Mouse (Mus musculus) heart, adult 18-20 months (tissue): Measurements from ENCODE around the gene Rims1. TPM values are rescaled to one million over a fixed set of nuclear protein-coding genes. Genes with fewer than 3 reads are reported as not detected.

Source experiments
- DNase-seq, 2 experiments: peaks; one replicate each; pipeline ENCODE4 v3.0.0; 2021 to 2022; ENCODE audit warnings: mixed read lengths in 1 of 2
- total RNA-seq, 2 experiments: library from RNA; stranded (reverse); gene quantifications; 2 replicates each; pipeline ENCODE4 v1.2.3; 2021

Gene Rims1
- total RNA-seq, 2 experiments from 2014 or later, result 0.35 to 0.39 TPM

DNA sequence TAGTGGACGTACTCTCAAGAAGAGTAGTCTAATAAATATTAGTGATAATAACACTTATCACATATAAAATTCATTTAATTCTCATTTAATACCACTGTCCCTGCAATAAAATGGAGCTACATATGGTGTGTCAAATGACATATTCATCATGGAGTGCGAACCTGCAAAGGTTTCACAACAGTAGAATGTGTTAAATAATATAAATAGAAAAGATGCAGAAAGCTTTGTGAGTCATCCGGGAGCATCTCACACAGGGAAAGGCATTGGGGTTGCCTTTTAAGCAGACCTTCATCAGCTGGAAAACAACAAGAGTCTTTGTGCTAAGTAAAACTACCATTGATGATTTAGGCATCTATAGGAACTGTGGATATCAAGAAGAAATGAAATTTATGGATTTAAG, 220.2 kb downstream of the Rims1 start:
- DNase-seq, result no peak

DNA sequence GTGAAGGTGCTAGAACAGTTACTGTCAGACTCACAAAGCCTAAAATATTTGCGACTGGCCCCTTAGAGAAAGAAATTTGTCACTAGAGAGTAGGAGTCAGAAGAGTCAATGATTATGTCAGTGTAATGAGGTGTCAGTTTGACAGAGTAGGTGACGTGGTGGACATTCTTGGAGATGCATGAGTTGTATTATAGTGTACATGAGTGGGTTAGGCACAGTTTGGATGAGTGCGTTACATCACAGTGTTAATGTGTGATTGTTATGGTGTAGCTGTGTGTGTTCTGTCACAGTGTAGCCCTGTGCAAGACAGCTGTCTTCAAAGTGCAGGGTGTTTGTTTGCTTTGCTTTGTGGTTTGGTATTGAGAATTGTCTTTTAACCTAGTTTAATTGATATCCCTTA, 226.3 kb downstream of the Rims1 start:
- DNase-seq, result no peak

DNA sequence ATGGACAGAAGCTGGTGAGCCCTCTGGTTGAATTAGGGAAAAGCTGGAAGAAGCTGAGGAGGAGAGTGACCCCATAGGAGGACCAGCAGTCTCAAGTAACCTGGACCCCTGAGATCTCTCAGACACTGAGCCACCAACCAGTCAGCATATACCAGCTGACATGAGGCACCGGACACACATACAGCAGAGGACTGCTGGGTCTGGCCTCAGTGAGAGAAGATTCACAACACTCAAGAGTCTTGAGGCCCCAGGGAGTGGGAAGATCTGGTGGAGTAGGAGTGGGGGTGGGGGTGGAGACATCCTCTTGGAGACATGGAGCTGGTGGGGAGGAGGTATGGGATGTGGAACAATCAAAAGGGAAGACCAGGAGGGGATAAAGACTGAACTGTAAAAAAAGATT, 233.1 kb downstream of the Rims1 start:
- no peak for DNase-seq

DNA sequence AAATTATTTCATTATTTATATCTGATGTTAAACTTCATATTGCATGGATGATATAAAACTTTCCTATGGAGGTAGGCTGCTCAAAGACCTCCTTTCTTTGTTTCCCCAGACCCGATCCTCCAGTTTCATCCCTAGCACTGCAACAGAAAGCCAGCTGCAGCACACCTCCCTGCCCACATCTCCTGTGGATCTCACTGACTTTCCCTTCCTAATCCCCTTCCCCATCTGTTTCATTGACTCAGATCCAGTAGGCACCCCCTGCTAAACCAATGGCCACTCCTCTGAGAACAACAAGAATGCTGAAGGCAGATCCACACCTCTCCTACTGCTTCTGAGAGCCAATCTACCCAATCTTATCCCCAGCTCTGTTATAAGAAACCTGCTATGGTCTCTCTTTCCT, 259.5 kb downstream of the Rims1 start:
- DNase-seq, result no peak

DNA sequence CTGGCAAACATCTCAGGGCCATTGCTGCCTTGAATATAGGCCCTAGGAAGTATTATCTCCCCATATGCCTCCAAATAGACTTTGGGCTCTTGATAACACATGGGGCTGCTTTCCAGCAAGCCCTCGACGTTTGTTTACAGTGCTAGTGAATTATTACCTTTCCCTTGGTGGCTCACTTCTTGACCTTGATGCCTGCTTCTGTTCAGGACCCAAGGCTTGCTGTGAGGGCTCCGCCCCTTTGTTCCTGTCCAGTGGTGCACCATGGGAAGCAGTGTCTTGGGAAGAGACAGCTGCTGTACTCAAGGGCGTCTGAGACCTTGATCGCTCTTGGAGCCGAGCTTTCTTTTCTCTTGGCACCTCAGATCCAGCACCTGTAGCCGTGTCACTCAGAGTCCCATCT, 267.7 kb downstream of the Rims1 start:
- no peak for DNase-seq

DNA sequence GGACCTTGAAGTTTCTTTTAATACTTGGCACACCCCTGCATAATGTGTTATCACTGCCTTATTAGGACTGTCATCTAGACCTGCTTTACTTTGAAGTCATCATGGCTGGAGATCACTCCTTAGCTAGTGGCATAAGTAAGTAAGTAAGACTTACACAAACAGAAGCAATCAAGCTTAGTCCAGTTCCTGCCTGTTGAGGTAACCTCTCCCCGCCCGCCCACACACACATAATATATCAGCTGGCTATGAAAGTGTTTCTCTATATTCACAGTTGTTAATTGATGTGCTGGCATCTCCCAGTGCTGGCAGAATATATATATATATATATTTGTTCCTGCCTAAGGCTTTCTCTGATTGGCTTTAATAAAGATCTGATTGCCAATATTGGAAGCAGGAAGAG, 269.0 kb downstream of the Rims1 start:
- no peak for DNase-seq

DNA sequence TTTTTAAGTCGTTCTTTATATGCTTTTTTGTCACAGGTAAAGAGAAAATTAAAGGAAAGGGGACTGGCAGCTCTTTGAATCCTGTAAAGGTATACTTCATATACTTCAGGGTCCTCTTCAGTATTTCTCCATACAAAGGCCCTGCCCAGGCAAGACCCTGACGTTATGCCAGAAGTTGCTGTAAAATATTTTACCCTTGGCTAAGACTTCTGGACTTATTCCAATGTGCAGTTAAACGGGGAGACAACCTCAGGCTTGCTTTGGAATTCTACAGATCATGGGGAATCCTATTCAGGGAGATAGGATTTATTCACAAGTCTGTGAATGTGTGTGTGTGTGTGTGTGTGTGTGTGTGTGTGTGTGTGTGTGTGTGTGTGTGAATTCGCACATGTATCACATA, 270.7 kb downstream of the Rims1 start:
- no peak for DNase-seq

DNA sequence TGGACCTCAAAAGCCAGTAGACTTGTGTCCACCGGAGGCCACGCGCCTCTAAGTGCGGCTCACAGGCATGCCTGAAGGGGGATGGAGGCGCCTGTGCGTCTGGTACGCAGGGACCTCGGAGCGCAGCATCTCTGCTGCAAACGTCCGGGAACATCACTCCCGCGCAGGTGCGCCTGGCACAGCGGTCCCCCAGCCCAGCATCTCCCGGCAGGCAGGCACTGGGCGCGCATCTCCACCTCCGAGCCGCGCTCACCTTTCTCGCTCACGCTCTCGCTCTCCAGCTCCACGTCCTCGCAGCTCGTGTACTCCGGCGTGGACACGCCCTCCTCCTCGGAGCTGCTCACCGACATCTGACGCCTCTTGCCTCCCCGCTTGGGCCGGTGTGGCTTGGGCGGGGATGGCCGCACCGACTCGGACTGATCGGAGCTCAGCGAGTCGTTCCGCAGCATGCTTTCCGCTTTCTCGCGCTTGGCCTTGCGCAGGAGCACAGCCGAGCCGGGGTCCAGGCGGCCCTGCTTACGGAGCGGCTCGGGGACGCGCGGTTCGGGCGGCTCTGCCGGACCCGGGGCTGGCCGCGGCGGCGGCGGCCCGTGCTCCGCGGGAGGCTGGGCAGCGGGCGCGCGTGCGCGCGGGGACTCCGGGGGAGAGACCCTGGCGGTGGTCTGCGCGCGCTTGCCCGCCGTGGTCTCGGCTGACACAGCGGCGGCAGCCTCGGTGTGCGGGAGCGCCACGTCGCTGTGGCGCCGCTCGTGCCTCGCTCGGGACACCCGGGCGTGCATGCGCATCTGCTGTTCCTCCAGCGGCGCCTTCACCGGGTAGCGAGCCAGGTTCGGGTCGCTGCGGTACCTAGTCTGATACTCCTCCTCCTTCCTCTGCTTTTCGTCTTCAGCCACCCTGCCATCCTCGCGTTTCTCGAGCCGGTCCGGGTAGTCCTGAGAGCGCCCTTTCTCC, 272.4 kb downstream of the Rims1 start:
- DNase-seq, result no peak

DNA sequence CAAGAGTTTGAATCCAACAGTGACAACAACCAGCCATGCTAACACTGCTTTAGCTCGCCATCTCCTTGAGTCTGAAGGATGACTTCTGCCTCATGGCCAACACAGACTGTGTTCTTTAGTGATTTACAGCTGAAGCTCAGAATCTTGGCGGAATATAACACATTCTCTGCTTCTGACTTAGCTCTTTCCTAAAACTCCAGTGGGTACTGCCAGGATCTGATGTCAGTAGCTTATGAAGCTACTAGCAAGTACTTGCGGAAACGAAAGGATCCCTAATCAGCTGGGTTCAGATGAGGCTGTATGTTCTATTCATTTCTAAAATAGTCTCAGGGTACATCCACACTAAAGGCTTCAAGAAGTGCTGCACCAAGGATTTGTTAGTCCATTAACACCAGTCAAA, 290.7 kb downstream of the Rims1 start:
- no peak for DNase-seq

DNA sequence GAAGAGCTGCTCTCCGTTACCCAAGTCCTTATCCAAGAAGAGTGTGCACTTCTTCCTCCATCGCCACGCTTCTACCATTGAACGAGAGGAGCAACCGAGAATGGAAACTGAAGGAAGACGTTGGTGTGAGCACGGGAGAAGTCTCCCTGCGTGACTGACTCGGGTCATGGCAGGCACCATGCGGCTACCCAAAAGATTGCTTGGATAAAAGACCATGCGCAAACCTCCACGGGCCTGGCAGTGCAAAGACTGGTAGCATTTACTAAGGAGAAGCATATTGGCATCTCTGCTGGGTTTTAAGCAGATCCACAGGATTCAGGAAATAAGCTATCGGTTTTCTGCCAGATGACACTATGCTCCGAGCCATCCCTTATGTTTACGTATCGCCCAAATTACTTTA, 293.4 kb downstream of the Rims1 start:
- DNase-seq, result no peak

DNA sequence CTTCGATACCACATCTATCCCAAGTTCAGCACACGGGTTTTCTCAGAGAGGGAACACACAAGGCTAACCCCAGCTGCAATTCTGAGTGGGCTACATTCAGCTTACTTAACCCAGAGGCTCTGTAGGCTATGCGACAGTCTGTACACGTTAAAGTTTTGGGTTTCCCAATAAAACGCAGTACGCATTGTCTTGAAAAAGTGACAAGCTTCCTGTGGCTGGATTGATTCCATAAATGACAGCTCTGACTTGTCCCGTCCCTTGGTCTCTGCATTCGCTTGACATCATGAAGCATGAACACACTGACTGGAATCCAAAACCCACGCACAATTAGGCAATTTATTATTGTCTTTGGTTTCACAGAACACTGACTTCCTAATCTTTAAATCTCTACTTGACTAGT, 294.2 kb downstream of the Rims1 start:
- DNase-seq, result no peak

DNA sequence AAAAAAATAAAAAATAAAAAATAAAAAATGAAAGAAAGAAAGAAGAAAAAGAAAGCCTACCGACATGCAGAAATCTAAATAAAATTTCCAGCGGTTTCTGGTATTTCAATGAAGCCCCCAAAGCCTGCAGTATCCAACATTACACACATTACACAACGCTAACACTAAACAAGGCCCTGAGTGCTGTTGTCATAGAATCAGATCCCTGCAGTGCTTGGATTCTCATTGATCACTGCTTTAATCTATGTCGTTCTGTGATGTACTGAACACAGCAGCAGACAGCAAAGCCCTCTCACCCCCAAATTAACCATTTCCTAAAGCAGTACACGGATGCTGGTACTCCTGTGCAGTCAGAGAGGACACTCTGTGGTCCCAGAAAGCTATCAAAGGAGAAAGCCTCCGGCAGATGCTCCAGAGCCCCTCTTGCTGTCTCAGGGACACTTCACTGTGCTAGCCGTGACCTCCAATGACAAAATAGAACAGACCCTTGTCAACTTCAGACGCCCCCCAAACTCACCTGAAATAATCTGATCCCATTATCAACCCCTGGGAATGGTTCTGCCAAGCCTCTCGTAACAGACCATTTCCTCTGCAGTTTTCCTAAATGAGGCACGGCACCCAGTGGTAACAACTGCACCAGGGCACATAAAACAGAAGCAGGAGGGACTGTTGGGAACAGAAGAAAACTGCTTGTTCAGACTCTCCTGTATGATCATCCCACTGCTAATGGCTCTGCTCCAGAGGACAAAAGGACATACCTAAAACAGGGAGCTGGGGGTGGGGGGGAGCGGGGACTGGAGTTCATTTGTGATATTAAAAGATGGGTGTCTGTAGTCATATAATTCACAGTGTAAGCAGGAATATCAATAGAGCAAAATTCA, 296.8 kb downstream of the Rims1 start:
- DNase-seq, result no peak

DNA sequence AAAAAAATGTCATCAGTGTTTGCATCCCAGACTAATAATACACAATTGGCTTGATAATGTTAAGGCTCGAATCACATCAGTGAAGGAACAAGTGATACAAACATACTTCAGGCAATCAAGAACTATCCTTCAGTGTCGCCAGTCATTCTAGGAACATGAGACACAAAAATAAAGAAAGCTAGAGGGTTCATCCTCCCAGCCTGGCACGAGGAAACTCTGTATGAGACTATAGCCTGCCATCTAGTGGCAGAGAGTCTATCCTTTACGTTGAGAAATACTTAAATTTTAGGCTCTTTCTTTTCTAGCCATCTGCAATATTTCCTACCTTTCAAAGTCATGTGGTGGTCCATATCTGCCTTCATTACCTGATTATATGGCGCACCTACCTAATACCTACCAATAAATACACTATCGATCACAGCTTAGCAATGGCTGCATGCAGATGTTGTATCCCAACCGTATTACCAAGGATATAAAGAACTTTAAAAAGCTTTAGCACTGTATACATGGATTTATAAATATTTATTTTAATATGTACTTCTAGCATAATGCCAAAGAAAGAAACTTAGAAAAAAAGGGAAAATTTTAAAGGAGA, 318.4 kb downstream of the Rims1 start:
- no peak for DNase-seq

DNA sequence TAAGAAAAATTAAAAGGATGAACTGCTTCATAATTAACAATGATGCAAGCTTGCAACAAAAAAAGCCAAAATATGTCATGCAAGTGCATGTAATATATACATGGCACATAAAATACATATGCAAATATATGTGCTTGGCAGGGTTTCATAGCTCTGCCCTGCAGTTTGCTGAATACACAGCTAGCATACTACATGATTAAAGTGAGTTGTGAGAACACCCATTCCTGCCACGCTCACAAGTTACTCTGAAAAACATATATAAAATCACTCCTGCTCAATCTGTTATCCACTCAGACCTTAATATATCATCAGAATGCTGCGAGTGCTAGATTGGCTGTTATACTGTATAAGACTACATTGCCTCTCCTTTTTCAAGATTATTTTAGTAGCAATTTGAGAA, 329.6 kb downstream of the Rims1 start:
- no peak for DNase-seq

DNA sequence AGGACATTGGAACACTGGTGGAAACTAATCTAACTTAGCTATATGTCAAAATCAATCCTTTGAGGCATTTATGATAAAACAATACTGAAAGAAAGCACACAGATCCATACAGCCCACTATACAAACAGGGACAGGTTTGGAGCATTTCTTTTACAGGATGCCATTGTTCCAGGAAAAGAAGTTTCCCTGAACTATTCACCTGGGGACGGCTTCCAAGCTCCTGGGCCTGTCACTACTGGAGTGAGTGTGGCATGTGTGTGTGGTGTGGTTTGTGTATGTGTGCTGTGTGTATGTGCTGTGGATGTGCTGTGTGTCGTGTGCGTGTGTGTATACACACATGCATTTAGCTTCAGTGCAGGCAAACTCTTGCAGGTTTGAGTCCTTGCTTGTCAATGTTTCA, 338.8 kb downstream of the Rims1 start:
- no peak for DNase-seq

DNA sequence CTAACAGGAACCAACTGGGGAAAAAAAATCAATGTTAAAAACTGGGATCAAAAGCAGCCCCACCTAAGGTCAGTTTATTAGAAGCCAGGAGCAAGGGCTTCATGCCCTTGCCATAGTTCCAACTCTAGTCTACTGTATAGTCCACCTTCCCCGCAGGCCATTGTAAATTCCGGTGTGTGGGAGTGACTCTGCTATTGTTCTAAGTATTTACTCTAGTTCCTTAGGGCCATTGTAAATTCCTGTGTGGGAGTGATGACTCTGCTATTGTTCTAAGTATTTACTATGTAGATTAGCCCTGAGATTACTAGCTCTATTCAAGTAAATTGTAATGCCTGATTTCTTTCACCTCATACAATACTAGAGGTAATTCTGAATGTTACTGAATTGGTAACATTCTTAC, 339.2 kb downstream of the Rims1 start:
- no peak for DNase-seq

DNA sequence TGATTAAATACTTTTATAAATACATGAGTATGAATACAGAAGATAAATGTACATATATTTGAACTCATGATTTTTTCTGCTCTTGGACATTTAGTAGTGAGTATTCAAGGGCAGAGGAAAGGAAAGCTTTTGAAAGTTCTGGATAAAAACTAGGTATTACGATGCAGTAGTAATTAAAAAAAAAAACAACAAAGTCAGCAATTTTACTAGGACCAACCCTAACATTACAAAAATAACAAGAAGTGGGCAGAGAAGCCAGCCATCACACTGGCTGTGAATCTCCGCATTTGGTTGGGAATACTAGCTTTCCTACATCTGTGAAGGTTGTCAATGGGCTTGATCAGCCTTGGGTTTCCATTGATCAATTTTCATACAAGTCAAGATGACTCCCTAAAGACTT, 381.8 kb downstream of the Rims1 start:
- DNase-seq, result no peak

DNA sequence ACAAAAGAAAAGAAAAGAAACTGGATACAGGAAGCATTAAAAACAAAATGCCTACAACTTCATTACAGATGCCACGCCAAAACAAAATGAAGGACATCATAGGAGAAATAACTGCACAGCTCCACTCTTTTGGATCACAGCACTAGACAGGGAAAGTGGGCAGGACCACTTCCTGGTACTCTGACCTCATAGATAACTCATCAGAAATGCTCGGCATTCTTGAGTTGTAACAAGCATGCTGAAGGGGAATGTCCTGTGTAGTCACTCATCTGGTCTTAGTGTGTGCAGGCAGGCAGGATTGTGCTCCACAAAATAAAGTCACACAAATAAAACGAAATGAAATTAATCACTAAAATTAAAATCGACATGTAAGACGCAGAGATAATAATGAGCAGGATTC, 383.7 kb downstream of the Rims1 start:
- DNase-seq, result no peak

DNA sequence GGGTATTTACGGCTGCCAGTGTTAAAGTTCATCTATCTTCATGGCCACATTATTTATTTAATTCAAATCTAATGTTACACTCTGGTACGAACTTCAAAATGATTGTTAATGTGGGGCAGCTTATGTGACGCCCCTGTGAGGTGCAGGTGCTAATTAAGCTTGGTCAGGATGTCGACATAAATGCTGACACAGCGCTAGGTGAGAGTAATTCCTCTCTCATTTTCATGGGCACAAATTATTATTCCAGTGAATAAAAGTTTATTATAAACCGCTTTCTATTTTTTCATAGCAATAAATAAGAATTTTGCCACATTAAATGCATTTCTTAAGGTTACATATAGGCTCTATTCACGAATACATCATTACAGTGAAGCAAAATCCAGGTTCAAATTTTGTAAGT, 395.6 kb downstream of the Rims1 start:
- DNase-seq, result no peak

DNA sequence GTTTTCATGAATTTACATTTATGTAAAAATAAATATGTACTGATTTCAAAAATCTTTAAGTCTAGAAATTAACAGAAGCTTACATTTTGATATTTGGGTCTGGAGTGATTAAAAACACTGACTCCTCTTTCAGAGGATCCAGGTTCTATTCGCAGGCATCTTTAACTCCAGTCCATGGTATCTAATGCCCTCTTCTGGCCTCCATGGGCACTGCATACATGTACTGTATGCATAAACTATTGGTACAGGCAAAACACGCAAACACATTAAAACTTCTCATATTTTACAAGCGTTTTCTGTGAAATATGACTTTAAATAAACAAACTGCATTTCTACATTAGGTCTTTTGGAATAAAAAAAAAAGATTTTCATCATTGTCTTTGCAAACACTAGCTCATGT, 419.4 kb downstream of the Rims1 start:
- DNase-seq, result peak in 1 of 2 experiments; percentile 20

DNA sequence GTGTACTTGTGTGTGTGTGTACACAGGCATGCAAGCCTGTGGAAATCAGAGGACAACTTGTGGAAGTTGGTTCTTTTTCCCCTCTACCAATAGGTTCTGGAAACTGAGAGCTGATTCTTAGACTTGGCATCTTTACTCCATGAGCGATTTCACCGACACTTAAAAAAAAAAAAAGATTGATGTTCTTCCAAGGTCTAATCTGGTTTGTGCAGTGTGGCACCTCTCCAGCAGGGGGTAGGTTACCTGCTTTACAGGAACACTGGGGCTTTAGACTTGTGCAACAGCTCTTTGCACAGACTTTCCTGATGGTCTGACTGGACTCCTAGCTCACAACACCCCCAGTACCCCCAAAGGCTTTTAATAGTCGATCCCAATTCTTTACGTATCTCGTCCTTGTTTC, 428.1 kb downstream of the Rims1 start:
- no peak for DNase-seq

DNA sequence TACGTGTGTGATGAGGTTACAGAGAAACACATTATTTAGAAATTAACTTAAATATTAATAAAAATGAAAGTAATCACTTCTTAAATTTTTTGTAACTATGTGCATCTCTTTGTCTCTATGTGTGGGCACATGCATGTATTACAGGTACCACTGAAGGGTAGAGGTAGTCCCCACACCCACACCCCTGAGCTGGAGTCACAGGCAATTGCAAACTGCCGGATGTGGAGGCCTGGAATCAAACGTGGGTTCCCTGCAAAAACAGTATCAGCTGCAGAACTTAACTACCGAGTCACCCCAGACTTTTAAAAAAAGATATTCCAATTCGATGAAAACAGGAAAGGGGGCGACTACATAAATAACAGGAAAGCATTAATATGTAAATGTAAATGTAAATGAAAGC, 428.7 kb downstream of the Rims1 start:
- DNase-seq, result no peak

DNA sequence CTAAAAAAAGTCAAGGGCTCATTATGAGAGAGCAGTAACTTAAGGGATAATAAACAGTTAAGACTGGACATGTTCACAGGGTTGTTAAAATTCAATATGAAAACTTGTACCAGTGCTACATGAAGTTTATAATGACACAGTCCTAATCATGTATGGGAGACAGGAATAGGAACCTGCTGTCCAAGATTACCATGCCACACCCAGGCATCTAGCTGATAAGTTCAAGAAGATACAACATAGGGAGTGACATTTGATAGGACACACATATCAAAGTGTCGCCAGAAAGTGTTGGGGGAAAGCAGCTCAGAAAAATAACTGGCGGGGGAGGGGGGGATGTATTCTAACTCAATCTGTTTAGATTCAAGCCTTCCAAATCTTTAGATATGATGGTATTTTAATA, 449.6 kb downstream of the Rims1 start:
- DNase-seq, result no peak
